Mouse (Mus musculus) embryonic facial prominence, embryonic 13.5 days (tissue): ENCODE results near the gene Cntnap2. TPM values are rescaled to one million over a fixed set of nuclear protein-coding genes. Genes with fewer than 3 reads are reported as not detected.

Source experiments
- ATAC-seq: fragments of 200-750 bp; cut with Nextera tagmentation; 2 replicates; pipeline ENCODE4 v1.8.0; 2017; ENCODE audit warnings: low read depth; ENCODE audit not compliant: insufficient number of reproducible peaks, insufficient read depth, low FRiP score, low TSS enrichment
- H3K27ac ChIP-seq: fragments of 300-500 bp; sonication (generic); 2 replicates; pipeline ENCODE4 v1.5.1; 2015; ENCODE audit warnings: moderate library complexity, mild to moderate bottlenecking, inconsistent platforms
- H3K27me3 ChIP-seq: fragments of 300-500 bp; sonication (generic); 2 replicates; pipeline ENCODE4 v1.6.1; 2015; ENCODE audit warnings: mild to moderate bottlenecking, inconsistent platforms
- H3K36me3 ChIP-seq: fragments of 300-500 bp; sonication (generic); 2 replicates; pipeline ENCODE4 v1.6.1; 2015; ENCODE audit warnings: mild to moderate bottlenecking, inconsistent platforms
- H3K4me1 ChIP-seq: fragments of 300-500 bp; sonication (generic); 2 replicates; pipeline ENCODE4 v1.6.1; 2015; ENCODE audit warnings: inconsistent platforms
- H3K4me2 ChIP-seq: fragments of 300-500 bp; sonication (generic); 2 replicates; pipeline ENCODE4 v1.6.1; 2015; ENCODE audit warnings: moderate library complexity, mild to moderate bottlenecking, inconsistent platforms
- H3K4me3 ChIP-seq: fragments of 300-500 bp; sonication (generic); 2 replicates; pipeline ENCODE4 v1.5.1; 2015; ENCODE audit warnings: mild to moderate bottlenecking, inconsistent platforms
- H3K9ac ChIP-seq: fragments of 300-500 bp; sonication (generic); 2 replicates; pipeline ENCODE4 v1.6.1; 2015; ENCODE audit warnings: mild to moderate bottlenecking, inconsistent platforms
- H3K9me3 ChIP-seq: fragments of 300-500 bp; sonication (generic); 2 replicates; pipeline ENCODE4 v1.6.1; 2016; ENCODE audit warnings: inconsistent platforms
- WGBS: fragments of 180-500 bp; shearing (Covaris S2); methylation state at CpG from one replicate; pipeline ENCODE4 v1.1.7; 2015; ENCODE audit warnings: mixed read lengths; 5-methylcytosine and 5-hydroxymethylcytosine counted together
- polyA plus RNA-seq: library from polyadenylated mRNA; unstranded; fragments of >200 nt; fragmentation: Nextera tagmentation; extraction: Ambion mirVana; gene quantifications from 2 replicates; pipeline ENCODE4 v1.2.1, GENCODE M21; 2015

The Cntnap2 gene
- polyA plus RNA-seq, 1 experiment from 2014 or later: 3.1 TPM

DNA sequence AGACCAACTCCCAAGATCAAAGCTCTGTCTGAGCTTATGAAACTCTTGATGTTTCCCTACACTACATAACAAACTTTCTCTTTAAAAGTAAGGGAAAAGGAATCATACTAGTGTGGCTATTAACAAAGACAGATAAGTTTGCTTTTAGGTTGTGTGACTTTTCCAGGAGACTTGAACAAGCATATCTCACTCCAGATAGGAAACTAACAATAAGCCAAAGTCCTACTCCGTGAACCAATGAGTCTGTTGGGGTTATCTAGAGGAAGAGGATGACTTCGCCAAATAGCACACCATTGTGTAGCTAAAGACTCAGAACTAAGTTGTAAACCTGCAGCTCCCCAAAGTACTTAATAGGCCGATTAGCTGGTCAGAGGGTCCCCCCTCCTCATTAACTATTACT is 1860.8 kb downstream of the Cntnap2 start:
- no peak for ATAC-seq
- Histone ChIP-seq H3K4me2 (no peak overlapping the region), H3K4me1 (no peaks in the 10 kb centered on the region), H3K9ac (no peak overlapping the region), H3K36me3 (no peaks in the 10 kb centered on the region), H3K27ac (no peak overlapping the region), H3K27me3 (no peaks in the 10 kb centered on the region), H3K4me3 (no peak overlapping the region), H3K9me3 (no peaks in the 10 kb centered on the region)
- WGBS: 83% methylated on average over 3 of the region's 3 CpGs

DNA sequence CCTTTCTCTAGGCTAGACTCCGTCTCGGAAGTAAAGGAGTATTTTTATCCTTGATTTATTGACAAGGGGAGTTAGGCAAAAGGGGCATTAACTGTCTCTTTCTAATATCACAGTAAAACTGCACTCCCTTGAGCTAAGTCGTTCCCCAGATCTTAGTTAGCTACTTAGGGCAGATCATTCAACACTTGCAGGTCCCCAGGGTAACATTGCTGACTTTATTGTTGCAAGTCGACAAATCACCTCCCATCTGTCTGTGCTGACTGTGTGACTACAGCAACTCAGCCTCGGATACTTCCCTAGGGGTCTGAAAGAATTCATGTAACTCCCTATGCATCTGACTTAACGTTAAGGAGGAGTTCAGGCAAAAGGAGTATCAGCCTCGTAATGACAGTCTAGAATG is 1865.6 kb downstream of the Cntnap2 start:
- Histone ChIP-seq H3K4me1 (no peaks in the 10 kb centered on the region), H3K9ac (no peak overlapping the region), H3K4me3 (no peak overlapping the region), H3K36me3 (no peaks in the 10 kb centered on the region), H3K27me3 (no peaks in the 10 kb centered on the region), H3K4me2 (no peak overlapping the region), H3K27ac (no peak overlapping the region), H3K9me3 (no peaks in the 10 kb centered on the region)
- ATAC-seq: no peak
- 57% methylated on average over 7 of the region's 7 CpGs for whole genome bisulfite sequencing

DNA sequence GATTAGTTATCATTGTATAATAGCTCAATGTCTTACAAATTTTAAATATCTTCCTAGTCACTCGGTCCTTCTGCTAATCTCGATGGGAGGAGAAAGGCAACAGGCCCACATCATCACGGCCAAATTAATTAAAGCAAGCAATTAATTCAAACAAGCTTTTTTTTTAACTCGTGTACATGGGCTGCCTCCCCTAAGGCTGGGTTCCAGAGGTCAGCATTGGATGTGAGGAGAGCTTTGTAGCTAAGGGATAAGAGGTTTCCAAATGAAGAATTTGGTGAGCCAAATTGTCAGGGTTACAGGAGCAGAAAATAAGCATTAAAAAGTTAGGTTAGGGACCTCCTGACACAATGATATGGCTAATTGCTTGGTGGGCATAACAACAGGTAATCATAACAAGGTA is 1886.5 kb downstream of the Cntnap2 start:
- no peak overlapping the region for H3K4me2 ChIP-seq
- H3K4me3 ChIP-seq: no peak overlapping the region
- no peak overlapping the region for H3K27ac ChIP-seq
- H3K27me3 ChIP-seq: no peaks in the 10 kb centered on the region
- no peaks in the 10 kb centered on the region for H3K9me3 ChIP-seq
- no peaks in the 10 kb centered on the region for H3K36me3 ChIP-seq
- 60% methylated on average over 4 of the region's 4 CpGs for WGBS
- H3K4me1 ChIP-seq: no peaks in the 10 kb centered on the region
- H3K9ac ChIP-seq: no peak overlapping the region
- no peak for ATAC-seq

- WGBS: 27% methylated on average over 10 of the region's 10 CpGs
- H3K4me1 ChIP-seq: no peaks in the 10 kb centered on the region
- ATAC-seq: no peak
- no peaks in the 10 kb centered on the region for H3K9me3 ChIP-seq
- H3K4me2 ChIP-seq: peak overlapping the region; percentile 32; the same call in 1 of the 2 replicates
- no peak overlapping the region for H3K9ac ChIP-seq
- H3K4me3 ChIP-seq: no peak overlapping the region
- H3K36me3 ChIP-seq: no peaks in the 10 kb centered on the region
- H3K27ac ChIP-seq: no peak overlapping the region
- no peaks in the 10 kb centered on the region for H3K27me3 ChIP-seq
Observed at GRCm38 (mm10) chr6:46961022-46961686, 1902.0 kb downstream of the Cntnap2 start.

DNA sequence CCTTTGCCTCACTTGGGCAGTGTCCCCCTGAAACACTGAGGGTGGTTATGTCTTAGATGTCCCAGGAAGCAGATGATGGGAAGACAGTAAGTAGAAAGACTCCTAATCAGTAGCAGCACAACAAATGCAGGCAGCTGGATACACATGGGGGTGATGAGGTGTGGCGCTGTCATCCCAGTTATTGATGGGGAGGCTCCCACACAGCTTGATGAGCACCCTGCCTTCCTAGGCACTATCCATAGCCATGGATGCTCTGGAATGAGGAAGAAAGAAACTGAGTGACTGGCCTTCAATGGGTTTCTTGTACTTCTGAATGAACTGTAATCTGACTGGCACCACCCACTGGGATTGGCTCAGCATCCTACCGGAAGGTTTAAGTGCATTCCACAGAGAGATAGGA is 1904.1 kb downstream of the Cntnap2 start:
- Histone ChIP-seq H3K4me2 (no peak overlapping the region), H3K4me3 (no peak overlapping the region), H3K9ac (no peak overlapping the region), H3K27me3 (no peaks in the 10 kb centered on the region), H3K36me3 (no peaks in the 10 kb centered on the region), H3K27ac (no peak overlapping the region), H3K9me3 (no peaks in the 10 kb centered on the region), H3K4me1 (no peaks in the 10 kb centered on the region)
- WGBS: 72% methylated on average over 2 of the region's 2 CpGs
- ATAC-seq: no peak

DNA sequence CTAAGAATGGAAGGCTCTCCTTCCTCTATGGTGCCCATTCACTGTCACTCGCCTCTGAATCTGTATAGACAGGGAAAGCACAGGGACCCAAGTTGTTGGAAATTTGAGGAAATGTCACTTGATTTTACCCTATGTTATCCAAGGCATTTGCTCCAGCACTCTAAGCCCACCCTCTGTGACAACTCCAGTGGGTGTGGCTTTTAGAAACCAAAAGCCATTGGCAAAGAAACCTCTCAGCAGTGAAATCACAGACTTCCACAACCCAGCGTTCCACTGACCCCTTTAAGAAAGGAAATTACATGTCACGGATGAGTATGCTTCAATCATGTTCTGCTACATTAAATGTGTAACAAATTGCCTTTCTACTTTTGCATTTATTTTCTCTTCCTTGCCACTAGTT is 1904.5 kb downstream of the Cntnap2 start:
- Histone ChIP-seq H3K4me2 (no peak overlapping the region), H3K4me3 (no peak overlapping the region), H3K9ac (no peak overlapping the region), H3K36me3 (no peaks in the 10 kb centered on the region), H3K4me1 (no peaks in the 10 kb centered on the region), H3K27ac (no peak overlapping the region), H3K9me3 (no peaks in the 10 kb centered on the region), H3K27me3 (no peaks in the 10 kb centered on the region)
- WGBS: 58% methylated on average over 3 of the region's 3 CpGs
- ATAC-seq: no peak

- ATAC-seq: no peak
- no peak overlapping the region for H3K27ac ChIP-seq
- 66% methylated on average over 2 of the region's 2 CpGs for WGBS
- H3K36me3 ChIP-seq: no peaks in the 10 kb centered on the region
- no peak overlapping the region for H3K4me3 ChIP-seq
- H3K9ac ChIP-seq: no peak overlapping the region
- H3K4me2 ChIP-seq: no peak overlapping the region
- H3K27me3 ChIP-seq: no peaks in the 10 kb centered on the region
- H3K9me3 ChIP-seq: no peaks in the 10 kb centered on the region
- H3K4me1 ChIP-seq: no peaks in the 10 kb centered on the region
Observed at GRCm38 (mm10) chr6:46972640-46973039, 1913.5 kb downstream of the Cntnap2 start.

DNA sequence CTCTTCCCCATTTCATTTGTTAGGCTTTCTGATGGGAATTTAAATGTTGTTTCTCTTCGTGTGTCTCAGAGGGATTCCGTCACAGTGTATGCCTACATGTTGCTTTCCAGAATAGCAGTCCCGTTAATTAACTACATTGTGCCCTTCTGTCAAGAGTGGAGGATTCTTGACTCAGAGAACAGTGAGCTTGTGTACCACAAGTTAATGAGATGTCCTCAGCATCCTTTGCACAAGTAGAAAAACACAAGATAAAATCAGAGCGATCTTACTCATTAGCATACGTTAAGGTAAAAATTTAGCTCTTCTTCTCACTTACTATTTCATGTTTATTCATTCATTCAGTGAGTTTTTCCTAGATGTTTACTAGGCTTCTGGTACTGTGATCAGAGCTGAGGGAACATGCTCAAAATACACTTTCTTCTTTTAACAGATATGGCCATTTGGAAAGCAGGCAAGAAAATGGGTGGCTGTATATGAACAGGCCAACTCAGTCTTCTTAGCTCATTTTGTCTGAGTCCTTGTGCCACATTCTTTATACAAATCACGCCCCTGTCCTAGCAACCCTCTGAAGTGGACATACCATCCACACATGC is 1936.9 kb downstream of the Cntnap2 start:
- Histone ChIP-seq H3K4me1 (no peaks in the 10 kb centered on the region), H3K27me3 (no peaks in the 10 kb centered on the region), H3K9me3 (no peaks in the 10 kb centered on the region), H3K27ac (no peak overlapping the region), H3K9ac (no peak overlapping the region), H3K36me3 (no peaks in the 10 kb centered on the region), H3K4me2 (no peak overlapping the region), H3K4me3 (no peak overlapping the region)
- 90% methylated on average over 6 of the region's 6 CpGs for WGBS
- no peak for ATAC-seq

- no peak overlapping the region for H3K9ac ChIP-seq
- H3K4me2 ChIP-seq: no peak overlapping the region
- no peaks in the 10 kb centered on the region for H3K4me1 ChIP-seq
- H3K27me3 ChIP-seq: no peaks in the 10 kb centered on the region
- H3K36me3 ChIP-seq: no peaks in the 10 kb centered on the region
- no peak for ATAC-seq
- H3K27ac ChIP-seq: no peak overlapping the region
- WGBS: 58% methylated on average over 3 of the region's 3 CpGs
- H3K4me3 ChIP-seq: no peak overlapping the region
- no peaks in the 10 kb centered on the region for H3K9me3 ChIP-seq
Observed at GRCm38 (mm10) chr6:47004430-47004829, 1945.3 kb downstream of the Cntnap2 start.

GRCm38 (mm10) chr6:47012933-47013332 is 1953.8 kb downstream of the Cntnap2 start:
- H3K36me3 ChIP-seq: no peaks in the 10 kb centered on the region
- ATAC-seq: no peak
- no peaks in the 10 kb centered on the region for H3K9me3 ChIP-seq
- 89% methylated on average over 4 of the region's 4 CpGs for WGBS
- H3K4me3 ChIP-seq: no peak overlapping the region
- H3K4me1 ChIP-seq: no peaks in the 10 kb centered on the region
- H3K27ac ChIP-seq: no peak overlapping the region
- H3K4me2 ChIP-seq: no peak overlapping the region
- H3K27me3 ChIP-seq: no peaks in the 10 kb centered on the region
- H3K9ac ChIP-seq: no peak overlapping the region

GRCm38 (mm10) chr6:47013535-47013934 is 1954.4 kb downstream of the Cntnap2 start:
- no peak overlapping the region for H3K27ac ChIP-seq
- peak; percentile 43; the same call in 1 of the 2 replicates for ATAC-seq

DNA sequence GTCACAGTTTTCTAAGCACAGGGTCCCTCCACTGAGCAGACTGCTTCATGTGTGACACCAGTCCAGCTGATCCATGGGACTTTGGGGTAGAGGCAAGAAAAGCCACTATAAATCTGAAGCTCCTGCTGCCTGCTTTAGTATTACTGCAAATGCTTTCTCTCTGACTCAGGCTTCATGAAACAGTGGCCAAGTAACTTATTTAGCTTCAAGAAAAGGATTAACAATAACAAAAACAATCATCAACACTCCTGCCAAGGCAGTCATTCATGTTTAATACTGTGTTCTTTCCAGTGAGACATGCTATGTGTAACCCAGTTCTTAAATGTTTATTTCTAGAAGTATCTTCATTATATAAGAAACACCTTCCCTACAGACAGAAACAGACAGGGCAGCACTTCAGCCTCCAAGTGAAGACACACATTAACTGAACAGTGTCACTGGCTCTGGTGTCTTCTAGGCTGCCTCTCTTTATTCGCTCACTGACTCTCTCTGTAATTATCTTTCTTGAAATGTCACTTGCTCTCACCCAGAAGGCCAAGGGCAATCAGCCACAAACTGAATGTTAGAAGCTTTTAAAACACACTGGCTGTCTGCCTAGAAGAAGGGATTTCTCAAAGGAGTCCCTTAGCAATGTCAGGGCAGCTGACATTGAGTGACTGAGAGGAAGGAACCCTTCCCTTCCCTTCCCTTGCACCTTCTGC is 1955.9 kb downstream of the Cntnap2 start:
- Histone ChIP-seq H3K27me3 (no peaks in the 10 kb centered on the region), H3K9ac (no peak overlapping the region), H3K9me3 (no peaks in the 10 kb centered on the region), H3K4me3 (no peak overlapping the region), H3K36me3 (no peaks in the 10 kb centered on the region), H3K4me1 (no peaks in the 10 kb centered on the region), H3K4me2 (no peak overlapping the region), H3K27ac (no peak overlapping the region)
- no peak for ATAC-seq
- 75% methylated on average over 1 of the region's 1 CpGs for WGBS

More at GRCm38 (mm10) chr6:47013535-47013934, 1954.4 kb downstream of the Cntnap2 start:
- no peak overlapping the region for H3K9ac ChIP-seq
- H3K4me3 ChIP-seq: no peak overlapping the region
- H3K9me3 ChIP-seq: no peaks in the 10 kb centered on the region
- 2% methylated on average over 4 of the region's 4 CpGs for WGBS
- H3K4me1 ChIP-seq: no peaks in the 10 kb centered on the region
- H3K36me3 ChIP-seq: no peaks in the 10 kb centered on the region
- H3K4me2 ChIP-seq: peak overlapping the region; percentile 9; the same call in 1 of the 2 replicates
- H3K27me3 ChIP-seq: no peaks in the 10 kb centered on the region
